Mouse (Mus musculus): Measurements from ENCODE around the gene Edil3. TPM values are rescaled to one million over a fixed set of nuclear protein-coding genes. Genes with fewer than 3 reads are reported as not detected.

Gene Edil3
- total RNA-seq, 2 experiments from 2014 or later, result 59.8 to 64.3 TPM

GRCm38 (mm10) chr13:89197019-89197418 is 375.7 kb downstream of the Edil3 start:
- DNase-seq (ENCODE audit: extremely low spot score in 1 of 2, low spot score in 1 of 2), result no peak

- no peak for DNase-seq (ENCODE audit: extremely low spot score in 1 of 2, low spot score in 1 of 2)
These were observed 378.0 kb downstream of the Edil3 start for GRCm38 (mm10) chr13:89199275-89199674.

- DNase-seq (ENCODE audit: extremely low spot score in 1 of 2, low spot score in 1 of 2), result no peak
These were observed 416.8 kb downstream of the Edil3 start for GRCm38 (mm10) chr13:89238104-89238503.

- DNase-seq (ENCODE audit: extremely low spot score in 1 of 2, low spot score in 1 of 2), result no peak
These were observed 432.8 kb downstream of the Edil3 start for GRCm38 (mm10) chr13:89253990-89254642.

- DNase-seq (ENCODE audit: extremely low spot score in 1 of 2, low spot score in 1 of 2), result no peak
These were observed 435.6 kb downstream of the Edil3 start for GRCm38 (mm10) chr13:89256906-89257305.

- DNase-seq (ENCODE audit: extremely low spot score in 1 of 2, low spot score in 1 of 2), result no peak
These were observed 465.5 kb downstream of the Edil3 start for GRCm38 (mm10) chr13:89286696-89287305.

- no peak for DNase-seq (ENCODE audit: extremely low spot score in 1 of 2, low spot score in 1 of 2)
These were observed 466.9 kb downstream of the Edil3 start for GRCm38 (mm10) chr13:89288201-89288600.

GRCm38 (mm10) chr13:89321155-89321554 is 499.9 kb downstream of the Edil3 start:
- DNase-seq (ENCODE audit: extremely low spot score in 1 of 2, low spot score in 1 of 2), result no peak

GRCm38 (mm10) chr13:89324282-89324681 is 503.0 kb downstream of the Edil3 start:
- no peak for DNase-seq (ENCODE audit: extremely low spot score in 1 of 2, low spot score in 1 of 2)

GRCm38 (mm10) chr13:89334494-89334893 is 513.2 kb downstream of the Edil3 start:
- DNase-seq (ENCODE audit: extremely low spot score in 1 of 2, low spot score in 1 of 2), result no peak

GRCm38 (mm10) chr13:89335908-89336579 is 514.8 kb downstream of the Edil3 start:
- no peak for DNase-seq (ENCODE audit: extremely low spot score in 1 of 2, low spot score in 1 of 2)

GRCm38 (mm10) chr13:89339055-89339454 is 517.8 kb downstream of the Edil3 start:
- DNase-seq (ENCODE audit: extremely low spot score in 1 of 2, low spot score in 1 of 2), result no peak

GRCm38 (mm10) chr13:89339776-89340175 is 518.5 kb downstream of the Edil3 start:
- no peak for DNase-seq (ENCODE audit: extremely low spot score in 1 of 2, low spot score in 1 of 2)

GRCm38 (mm10) chr13:89355234-89355633 is 534.0 kb downstream of the Edil3 start:
- DNase-seq (ENCODE audit: extremely low spot score in 1 of 2, low spot score in 1 of 2), result no peak

- DNase-seq (ENCODE audit: extremely low spot score in 1 of 2, low spot score in 1 of 2), result no peak
These were observed 537.1 kb downstream of the Edil3 start for GRCm38 (mm10) chr13:89358407-89358806.

- no peak for DNase-seq (ENCODE audit: extremely low spot score in 1 of 2, low spot score in 1 of 2)
These were observed 541.0 kb downstream of the Edil3 start for GRCm38 (mm10) chr13:89362274-89362673.

- DNase-seq (ENCODE audit: extremely low spot score in 1 of 2, low spot score in 1 of 2), result no peak
These were observed 550.0 kb downstream of the Edil3 start for GRCm38 (mm10) chr13:89371253-89371652.

GRCm38 (mm10) chr13:89371656-89372240 is 550.5 kb downstream of the Edil3 start:
- DNase-seq (ENCODE audit: extremely low spot score in 1 of 2, low spot score in 1 of 2), result no peak

Measured in layer of hippocampus, postnatal 25 days (tissue).